Mouse (Mus musculus) CH12.LX (cell line): Measurements from ENCODE around the gene Ube2e1.

Experiments used
- CTCF ChIP-seq, 2 experiments: IDR thresholded peaks in 1 of 2; conservative IDR thresholded peaks in 1 of 2; 2 replicates each; pipeline ENCODE4 v1.5.1; 2011 to 2012; ENCODE audit warnings: low read depth in 2 of 2, low read length in 2 of 2, improper control_type of control experiment in 1 of 2, inconsistent platforms in 1 of 2, mild to moderate bottlenecking in 1 of 2, moderate library complexity in 1 of 2
- HCFC1 ChIP-seq: IDR thresholded peaks from 2 replicates; pipeline ENCODE4 v1.6.1; 2012; ENCODE audit warnings: low read depth, mild to moderate bottlenecking, inconsistent platforms, low read length, improper control_type of control experiment
- MAFK ChIP-seq: IDR thresholded peaks from 2 replicates; pipeline ENCODE4 v1.6.1; 2011; ENCODE audit warnings: low read length, improper control_type of control experiment; ENCODE audit not compliant: insufficient replicate concordance
- MXI1 ChIP-seq: IDR thresholded peaks from 2 replicates; pipeline ENCODE4 v1.6.1; 2011; ENCODE audit warnings: mild to moderate bottlenecking, low read depth, low read length, improper control_type of control experiment
- POLR2A ChIP-seq: IDR thresholded peaks from 2 replicates; pipeline ENCODE4 v1.6.1; 2011; ENCODE audit warnings: low read depth, mild to moderate bottlenecking, improper control_type of control experiment, low read length
- RCOR1 ChIP-seq: conservative IDR thresholded peaks from 2 replicates; pipeline ENCODE4 v1.6.1; 2012; ENCODE audit warnings: low read depth, mild to moderate bottlenecking, inconsistent platforms, low read length, improper control_type of control experiment
- TCF12 ChIP-seq: IDR thresholded peaks from 2 replicates; pipeline ENCODE4 v1.6.1; 2014; ENCODE audit warnings: low read depth, mild to moderate bottlenecking, inconsistent platforms, low read length, improper control_type of control experiment
- ZMIZ1 ChIP-seq: IDR thresholded peaks from 2 replicates; pipeline ENCODE4 v1.6.1; 2012; ENCODE audit warnings: low read depth, mild to moderate bottlenecking, inconsistent platforms, low read length, improper control_type of control experiment

DNA sequence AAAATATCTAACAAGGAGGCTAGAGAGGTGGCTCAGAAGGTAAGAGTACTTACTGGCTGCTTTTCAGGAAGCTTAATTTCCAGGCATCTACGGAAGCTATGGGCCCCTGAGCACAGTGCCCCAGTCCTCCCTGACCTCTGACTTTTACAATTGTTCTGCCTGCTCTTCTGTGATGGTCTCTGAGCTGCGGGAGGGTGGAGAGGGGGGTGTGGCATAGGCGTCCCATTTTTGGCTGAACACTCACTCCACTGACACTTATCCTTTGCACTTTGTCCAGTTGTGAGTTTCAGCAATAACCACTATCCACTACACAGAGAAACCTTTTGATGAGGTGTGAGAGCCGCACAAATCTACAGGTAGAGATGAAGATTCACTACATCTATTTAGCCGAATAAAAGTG, 35.4 kb upstream of the Ube2e1 start:
- no peak for TF ChIP-seq MAFK
- TF ChIP-seq ZMIZ1: no peak
- TF ChIP-seq CTCF (conservative IDR thresholded peaks at IDR 0.05 in 1 of 2, IDR thresholded peaks at IDR 0.05 in 1 of 2; ENCODE audit: low read depth in 2 of 2, low read length in 2 of 2): no peak
- TF ChIP-seq POLR2A: no peak
- TF ChIP-seq MXI1: no peak
- TF ChIP-seq HCFC1: no peak
- TF ChIP-seq RCOR1: no peak
- TF ChIP-seq TCF12: no peak
